Mouse (Mus musculus): Measurements from ENCODE around the gene Klf7. TPM values are rescaled to one million over a fixed set of nuclear protein-coding genes. Genes with fewer than 3 reads are reported as not detected.

The Klf7 gene
- polyA plus RNA-seq, 1 experiment: 31.7 TPM

DNA sequence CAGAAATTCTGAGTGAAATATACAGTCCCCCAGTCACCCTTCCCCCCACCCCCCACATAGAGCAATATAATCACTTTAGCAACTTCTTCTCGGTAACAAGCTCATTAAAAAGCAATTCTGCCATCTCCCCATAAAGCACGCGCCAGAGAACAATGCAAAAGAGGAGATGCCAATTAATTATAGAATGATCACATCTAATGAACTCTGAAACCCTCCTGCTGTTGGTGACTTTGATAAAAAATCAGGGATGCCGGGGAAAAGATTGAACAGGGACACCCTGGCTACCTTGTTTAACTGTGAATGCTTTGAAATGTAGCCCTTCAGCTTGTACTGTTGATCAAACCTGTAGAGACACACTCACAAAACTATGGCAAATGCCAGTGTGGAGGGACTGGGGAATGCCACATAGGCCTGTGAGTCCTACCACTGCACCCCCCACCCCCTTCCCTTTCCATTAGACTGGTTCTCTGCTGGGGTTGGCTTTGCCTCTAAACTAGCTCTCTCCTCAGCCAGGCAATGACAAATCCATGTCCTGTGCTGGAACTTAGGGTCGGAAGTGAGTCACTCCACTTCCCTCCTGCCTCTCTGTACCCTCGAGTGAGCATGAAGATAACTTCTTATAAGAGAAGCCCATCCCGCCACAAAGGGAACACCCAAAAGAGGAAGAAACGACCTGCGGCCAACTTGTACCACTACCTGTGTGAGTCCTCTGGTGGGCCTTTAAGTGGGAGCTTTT lies 43.9 kb downstream of the Klf7 start:
- no peaks in the 10 kb centered on the region for H3K27me3 ChIP-seq (ENCODE audit: control insufficient read depth, insufficient read depth, low read length)
- TF ChIP-seq CTCF (IDR thresholded peaks at IDR 0.05; ENCODE audit: borderline replicate concordance, control insufficient read depth, extremely low read depth, insufficient read depth, low read length, poor library complexity) (no peak), POLR2A (IDR thresholded peaks at IDR 0.05; ENCODE audit: control insufficient read depth, extremely low read depth, insufficient read depth, low read length, poor library complexity) (no peak)
- 63% methylated on average over 9 of the region's 9 CpGs for WGBS
- H3K36me3 ChIP-seq (ENCODE audit: control insufficient read depth, insufficient read depth, low read length): peaks cover 18% of the 10 kb centered on the region; the same call in 1 of the 2 replicates
- no peak for DNase-seq
- no peak overlapping the region for H3K27ac ChIP-seq (ENCODE audit: control insufficient read depth, insufficient read depth, low read length)
- H3K4me1 ChIP-seq (replicated peaks; ENCODE audit: control insufficient read depth, insufficient read depth, low read length): peaks cover 10% of the 10 kb centered on the region
- no peak overlapping the region for H3K4me3 ChIP-seq (ENCODE audit: control insufficient read depth, insufficient read depth, low read length)

DNA sequence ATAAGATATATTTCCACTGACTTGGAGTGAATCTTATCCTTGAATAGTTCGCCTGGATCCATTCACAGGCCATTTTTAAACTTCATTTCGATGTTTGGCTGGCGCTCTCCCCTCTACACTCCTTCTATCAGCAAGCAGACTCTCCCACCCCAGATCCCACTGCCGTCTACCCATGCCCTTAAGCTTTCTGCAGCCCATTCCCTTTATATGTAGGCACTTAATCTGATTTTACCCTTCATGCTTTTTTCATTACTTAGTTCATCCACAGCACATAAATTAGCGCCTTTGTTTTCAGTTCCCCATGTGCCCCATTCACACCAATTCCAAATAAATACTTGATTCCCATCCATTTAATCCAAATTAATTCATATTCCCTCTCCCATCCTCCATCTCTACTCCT lies 48.0 kb downstream of the Klf7 start:
- no peaks in the 10 kb centered on the region for H3K27me3 ChIP-seq (ENCODE audit: control insufficient read depth, insufficient read depth, low read length)
- no peak for DNase-seq
- no peak for TF ChIP-seq CTCF (IDR thresholded peaks at IDR 0.05; ENCODE audit: borderline replicate concordance, control insufficient read depth, extremely low read depth, insufficient read depth, low read length, poor library complexity)
- TF ChIP-seq POLR2A (IDR thresholded peaks at IDR 0.05; ENCODE audit: control insufficient read depth, extremely low read depth, insufficient read depth, low read length, poor library complexity): no peak
- no peak overlapping the region for H3K27ac ChIP-seq (ENCODE audit: control insufficient read depth, insufficient read depth, low read length)
- H3K36me3 ChIP-seq (ENCODE audit: control insufficient read depth, insufficient read depth, low read length): peaks cover 18% of the 10 kb centered on the region; the same call in 1 of the 2 replicates
- peaks cover 9% of the 10 kb centered on the region for H3K4me1 ChIP-seq (replicated peaks; ENCODE audit: control insufficient read depth, insufficient read depth, low read length)
- WGBS: 98% methylated on average over 5 of the region's 5 CpGs
- H3K4me3 ChIP-seq (ENCODE audit: control insufficient read depth, insufficient read depth, low read length): no peak overlapping the region

DNA sequence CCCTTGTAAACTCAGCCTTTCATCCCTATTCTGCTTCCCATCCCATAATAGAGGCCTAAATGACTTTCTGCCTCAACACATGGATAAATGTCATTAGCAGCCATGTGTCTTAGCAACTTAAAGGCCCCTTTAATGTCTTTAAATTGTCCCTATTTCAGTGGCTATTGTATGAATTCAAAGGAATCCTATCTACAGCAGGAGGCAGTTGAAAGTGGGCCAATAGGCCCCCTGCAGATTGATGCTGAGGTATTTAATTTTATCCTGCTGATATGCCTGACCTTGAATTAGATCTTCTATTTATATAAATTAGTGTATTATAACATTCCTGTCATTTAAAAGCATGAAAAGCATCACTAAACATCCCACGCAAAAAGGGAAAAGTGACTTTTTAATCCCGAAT lies 51.1 kb downstream of the Klf7 start:
- H3K27me3 ChIP-seq (ENCODE audit: control insufficient read depth, insufficient read depth, low read length): no peaks in the 10 kb centered on the region
- no peak for TF ChIP-seq CTCF (IDR thresholded peaks at IDR 0.05; ENCODE audit: borderline replicate concordance, control insufficient read depth, extremely low read depth, insufficient read depth, low read length, poor library complexity)
- TF ChIP-seq POLR2A (IDR thresholded peaks at IDR 0.05; ENCODE audit: control insufficient read depth, extremely low read depth, insufficient read depth, low read length, poor library complexity): no peak
- H3K36me3 ChIP-seq (ENCODE audit: control insufficient read depth, insufficient read depth, low read length): 0 out of 2 replicates have a peak, but pooled peaks cover 6% of the 10 kb centered on the region
- no peaks in the 10 kb centered on the region; the same call in 1 of the 2 replicates for H3K4me1 ChIP-seq (replicated peaks; ENCODE audit: control insufficient read depth, insufficient read depth, low read length)
- 99% methylated on average over 2 of the region's 2 CpGs for WGBS
- H3K4me3 ChIP-seq (ENCODE audit: control insufficient read depth, insufficient read depth, low read length): no peak overlapping the region
- no peak overlapping the region for H3K27ac ChIP-seq (ENCODE audit: control insufficient read depth, insufficient read depth, low read length)
- DNase-seq: no peak

DNA sequence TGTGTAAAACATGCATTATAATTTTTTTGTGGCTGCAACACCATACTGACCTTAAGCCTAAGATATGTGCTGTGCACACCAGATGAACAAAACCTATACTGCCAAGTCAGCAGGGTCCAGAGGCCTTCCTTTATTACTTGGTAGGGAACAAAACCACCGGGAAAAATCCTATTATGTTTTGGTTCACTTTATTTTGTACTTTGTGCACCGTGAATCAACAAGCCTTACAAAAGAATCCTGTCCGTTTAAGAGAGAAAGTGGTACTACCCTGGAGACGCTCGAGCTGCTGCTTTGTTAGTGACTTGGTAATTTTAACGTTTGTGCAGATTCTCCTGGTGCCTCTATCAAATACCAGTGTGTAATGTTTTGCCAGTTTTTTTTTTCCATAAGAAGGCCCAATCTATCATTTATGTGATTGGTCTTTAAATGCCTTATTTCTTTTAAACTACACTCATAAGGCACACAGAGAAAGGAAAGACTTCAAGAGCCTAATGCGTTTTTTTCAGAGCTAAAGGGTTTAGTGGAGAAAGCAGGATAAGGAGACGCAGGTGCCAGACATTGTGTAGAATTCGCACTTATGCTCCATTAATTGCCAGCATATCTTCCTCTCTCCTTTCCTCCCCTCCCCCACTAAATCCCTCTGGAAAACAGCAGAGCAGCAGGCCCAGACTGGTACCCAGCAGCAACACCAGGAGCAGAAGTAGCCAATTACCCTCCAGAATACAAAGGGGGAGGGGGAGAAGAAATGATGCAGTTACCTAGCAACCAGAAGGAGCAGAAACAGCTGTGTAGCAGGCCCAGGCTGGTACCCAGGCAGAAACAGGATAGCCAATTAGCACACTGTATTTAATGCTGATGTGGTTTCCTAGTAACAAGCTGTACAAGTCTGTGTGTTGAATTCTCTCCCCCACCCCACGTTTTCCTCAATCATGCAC lies 55.5 kb downstream of the Klf7 start:
- no peak for DNase-seq
- no peaks in the 10 kb centered on the region for H3K36me3 ChIP-seq (ENCODE audit: control insufficient read depth, insufficient read depth, low read length)
- H3K27me3 ChIP-seq (ENCODE audit: control insufficient read depth, insufficient read depth, low read length): no peaks in the 10 kb centered on the region
- H3K4me3 ChIP-seq (ENCODE audit: control insufficient read depth, insufficient read depth, low read length): no peak overlapping the region
- WGBS: 96% methylated on average over 10 of the region's 10 CpGs
- no peak overlapping the region for H3K27ac ChIP-seq (ENCODE audit: control insufficient read depth, insufficient read depth, low read length)
- no peak for TF ChIP-seq POLR2A (IDR thresholded peaks at IDR 0.05; ENCODE audit: control insufficient read depth, extremely low read depth, insufficient read depth, low read length, poor library complexity)
- TF ChIP-seq CTCF (IDR thresholded peaks at IDR 0.05; ENCODE audit: borderline replicate concordance, control insufficient read depth, extremely low read depth, insufficient read depth, low read length, poor library complexity): no peak
- H3K4me1 ChIP-seq (replicated peaks; ENCODE audit: control insufficient read depth, insufficient read depth, low read length): no peaks in the 10 kb centered on the region; the same call in 1 of the 2 replicates

DNA sequence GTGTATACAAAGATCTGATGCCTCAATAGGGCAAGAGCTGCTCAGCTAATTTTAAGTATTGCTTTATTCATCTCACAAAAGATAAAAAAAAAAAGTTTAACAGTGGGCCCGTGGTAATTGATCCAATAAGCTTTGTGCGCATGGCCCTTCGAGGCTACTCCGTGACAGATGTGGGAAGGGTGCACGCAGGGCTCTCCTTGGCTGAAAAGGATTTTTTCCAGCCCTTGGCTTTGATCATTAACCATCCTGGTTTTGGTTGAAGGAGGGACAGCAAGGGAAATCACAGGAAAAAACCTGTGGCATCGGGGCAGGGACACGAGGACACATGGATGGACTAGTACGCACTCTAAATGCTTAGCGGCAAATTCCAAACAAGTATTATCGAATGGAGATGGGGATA lies 60.6 kb downstream of the Klf7 start:
- WGBS: 96% methylated on average over 10 of the region's 10 CpGs
- TF ChIP-seq CTCF (IDR thresholded peaks at IDR 0.05; ENCODE audit: borderline replicate concordance, control insufficient read depth, extremely low read depth, insufficient read depth, low read length, poor library complexity) (no peak), POLR2A (IDR thresholded peaks at IDR 0.05; ENCODE audit: control insufficient read depth, extremely low read depth, insufficient read depth, low read length, poor library complexity) (no peak)
- Histone ChIP-seq H3K27me3 (ENCODE audit: control insufficient read depth, insufficient read depth, low read length) (no peaks in the 10 kb centered on the region), H3K36me3 (ENCODE audit: control insufficient read depth, insufficient read depth, low read length) (no peaks in the 10 kb centered on the region), H3K27ac (ENCODE audit: control insufficient read depth, insufficient read depth, low read length) (no peak overlapping the region), H3K4me3 (ENCODE audit: control insufficient read depth, insufficient read depth, low read length) (no peak overlapping the region), H3K4me1 (replicated peaks; ENCODE audit: control insufficient read depth, insufficient read depth, low read length) (no peaks in the 10 kb centered on the region)
- DNase-seq: no peak

DNA sequence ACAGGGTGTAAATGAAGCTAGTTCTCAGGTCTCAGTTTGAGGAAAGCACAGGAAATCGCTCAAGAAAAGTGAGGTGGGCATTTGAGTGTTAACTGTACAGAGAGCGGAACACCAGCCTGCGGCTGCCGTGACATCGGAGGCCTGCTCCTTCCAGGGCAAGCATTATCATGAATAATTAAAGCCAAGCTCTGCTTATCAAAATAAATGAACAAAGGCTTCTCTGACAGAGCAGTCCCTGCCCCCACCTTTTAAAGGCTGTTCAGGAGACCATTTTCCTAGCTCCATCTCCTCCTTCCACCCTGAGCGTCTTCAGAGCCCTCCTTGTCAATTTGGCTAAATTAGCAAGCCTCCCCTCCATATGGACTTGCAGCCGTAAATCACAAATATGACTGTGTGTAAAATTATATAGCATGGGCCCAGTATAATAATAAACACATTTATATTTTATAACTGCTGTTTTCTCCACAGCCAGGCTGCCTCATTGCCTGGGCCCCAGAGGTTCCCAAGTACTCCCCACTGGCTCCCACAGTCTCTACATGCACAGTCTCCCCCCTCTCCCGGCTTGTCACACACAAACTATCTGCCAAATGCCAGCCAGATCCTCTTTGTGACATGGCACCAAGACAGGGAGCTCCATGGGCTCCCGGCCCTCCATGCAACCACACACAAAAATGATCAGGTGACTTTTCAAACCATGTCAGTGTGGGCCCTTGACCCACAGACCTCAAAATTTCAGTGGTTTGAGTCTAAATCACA lies 61.2 kb downstream of the Klf7 start:
- no peaks in the 10 kb centered on the region for H3K27me3 ChIP-seq (ENCODE audit: control insufficient read depth, insufficient read depth, low read length)
- no peak overlapping the region for H3K27ac ChIP-seq (ENCODE audit: control insufficient read depth, insufficient read depth, low read length)
- no peak for DNase-seq
- H3K36me3 ChIP-seq (ENCODE audit: control insufficient read depth, insufficient read depth, low read length): no peaks in the 10 kb centered on the region
- 94% methylated on average over 9 of the region's 9 CpGs for WGBS
- H3K4me3 ChIP-seq (ENCODE audit: control insufficient read depth, insufficient read depth, low read length): no peak overlapping the region
- peaks cover 1% of the 10 kb centered on the region for H3K4me1 ChIP-seq (replicated peaks; ENCODE audit: control insufficient read depth, insufficient read depth, low read length)
- TF ChIP-seq CTCF (IDR thresholded peaks at IDR 0.05; ENCODE audit: borderline replicate concordance, control insufficient read depth, extremely low read depth, insufficient read depth, low read length, poor library complexity) (no peak), POLR2A (IDR thresholded peaks at IDR 0.05; ENCODE audit: control insufficient read depth, extremely low read depth, insufficient read depth, low read length, poor library complexity) (no peak)

Data from thymus, adult 2 months (tissue).